Mouse (Mus musculus): ENCODE results near the gene Sipa1l3.

The Sipa1l3 gene

GRCm38 (mm10) chr7:29307350-29308104, 210.9 kb downstream of the Sipa1l3 start:
- in situ Hi-C loops (cut with MboI; ENCODE audit: low pct_unique_long_range_greater_than_20kb in 1 of 2, low sequenced_read_pairs in 2 of 2, unreplicated experiment in 1 of 2) = no loop called here

DNA sequence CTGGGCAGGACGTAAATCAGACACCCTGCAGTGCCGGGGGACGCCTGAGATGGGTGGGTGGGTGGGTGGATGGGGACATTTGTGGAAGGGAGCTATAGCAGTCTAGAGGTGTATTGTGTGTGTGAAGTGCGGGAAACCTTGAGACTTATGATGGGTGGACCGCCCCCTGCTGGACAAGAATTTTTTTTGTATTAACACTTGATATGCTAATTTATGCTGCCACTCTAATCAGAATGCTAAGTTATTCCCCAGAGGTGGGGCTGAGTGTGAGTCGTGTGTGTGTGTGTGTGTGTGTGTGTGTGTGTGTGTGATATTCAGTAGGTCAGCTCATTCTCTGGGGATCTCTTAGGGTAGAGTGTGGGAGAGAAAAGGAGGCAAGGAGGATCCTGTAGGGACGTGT, 211.8 kb downstream of the Sipa1l3 start:
- in situ Hi-C loops (cut with MboI; ENCODE audit: low pct_unique_long_range_greater_than_20kb in 1 of 2, low sequenced_read_pairs in 2 of 2, unreplicated experiment in 1 of 2) = no loop called here

DNA sequence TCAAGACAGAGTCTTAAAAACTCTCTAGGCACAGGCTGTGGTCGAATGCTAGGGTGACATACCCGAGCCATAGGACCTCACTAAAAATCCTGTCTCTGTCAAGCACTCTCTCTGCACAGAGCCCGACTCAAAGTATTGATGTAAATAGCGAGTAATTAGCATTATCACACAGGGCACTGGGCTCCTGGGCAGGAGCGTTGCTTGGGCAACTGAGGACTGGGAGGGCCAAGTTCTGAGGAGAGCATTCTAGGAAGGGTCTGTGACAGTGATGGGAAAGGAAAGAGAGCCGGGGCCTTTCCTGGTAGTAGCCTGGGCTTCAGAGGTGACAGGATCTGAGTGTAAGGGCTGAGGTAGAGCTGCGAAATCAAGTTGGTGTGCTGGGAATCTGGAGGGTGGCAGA, 212.3 kb downstream of the Sipa1l3 start:
- in situ Hi-C loops (cut with MboI; ENCODE audit: low pct_unique_long_range_greater_than_20kb in 1 of 2, low sequenced_read_pairs in 2 of 2, unreplicated experiment in 1 of 2) = no loop called here

GRCm38 (mm10) chr7:29305263-29305988, 213.0 kb downstream of the Sipa1l3 start:
- in situ Hi-C loops (cut with MboI; ENCODE audit: low pct_unique_long_range_greater_than_20kb in 1 of 2, low sequenced_read_pairs in 2 of 2, unreplicated experiment in 1 of 2) = no loop called here

GRCm38 (mm10) chr7:29304463-29305262, 213.8 kb downstream of the Sipa1l3 start:
- in situ Hi-C loops (cut with MboI; ENCODE audit: low pct_unique_long_range_greater_than_20kb in 1 of 2, low sequenced_read_pairs in 2 of 2, unreplicated experiment in 1 of 2) = no loop called here

DNA sequence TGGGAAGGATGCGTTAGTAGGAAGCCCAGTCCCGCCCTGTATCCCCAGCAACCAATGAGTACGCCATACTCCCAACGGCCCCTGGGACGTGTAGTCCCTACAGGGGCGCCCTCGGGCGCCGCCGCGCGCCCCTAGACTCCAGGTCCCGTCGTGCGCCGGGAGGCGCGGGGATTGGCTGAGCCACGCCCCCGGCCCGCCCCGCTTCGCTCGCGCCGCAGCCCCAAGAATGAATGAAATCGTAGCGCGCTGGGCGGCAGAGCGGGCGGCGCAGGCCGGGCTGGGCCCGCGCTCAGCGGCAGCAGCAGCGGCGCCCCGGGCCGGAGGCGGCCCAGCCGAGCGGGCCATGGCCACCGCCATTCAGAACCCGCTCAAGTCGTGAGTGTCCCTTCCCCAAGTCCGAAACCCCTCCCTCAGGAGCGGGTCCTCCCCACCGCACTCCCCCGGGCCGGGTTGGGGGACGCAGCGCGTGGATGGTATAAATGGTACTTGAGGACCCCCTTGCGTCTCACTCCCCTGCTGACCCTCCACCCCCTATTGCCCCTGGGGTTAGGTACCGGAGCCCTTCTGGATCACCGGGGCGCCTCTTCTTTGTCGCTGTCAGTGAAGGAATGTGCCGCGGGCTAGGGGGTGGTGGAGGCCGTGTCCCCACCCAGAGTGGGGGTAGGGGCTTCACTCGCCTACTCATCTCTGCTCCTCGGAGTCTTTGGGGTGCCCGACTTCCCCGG, 214.5 kb downstream of the Sipa1l3 start, which contains the start of gene Dpf1:
Gene Dpf1, plus strand, starts transcription at position 214 of the 725 bp plus-strand sequence.
- in situ Hi-C loops (cut with MboI; ENCODE audit: low pct_unique_long_range_greater_than_20kb in 1 of 2, low sequenced_read_pairs in 2 of 2, unreplicated experiment in 1 of 2) = no loop called here

- in situ Hi-C loops (cut with MboI; ENCODE audit: low pct_unique_long_range_greater_than_20kb in 1 of 2, low sequenced_read_pairs in 2 of 2, unreplicated experiment in 1 of 2) = no loop called here
These were observed 215.8 kb downstream of the Sipa1l3 start for GRCm38 (mm10) chr7:29302641-29303040.

DNA sequence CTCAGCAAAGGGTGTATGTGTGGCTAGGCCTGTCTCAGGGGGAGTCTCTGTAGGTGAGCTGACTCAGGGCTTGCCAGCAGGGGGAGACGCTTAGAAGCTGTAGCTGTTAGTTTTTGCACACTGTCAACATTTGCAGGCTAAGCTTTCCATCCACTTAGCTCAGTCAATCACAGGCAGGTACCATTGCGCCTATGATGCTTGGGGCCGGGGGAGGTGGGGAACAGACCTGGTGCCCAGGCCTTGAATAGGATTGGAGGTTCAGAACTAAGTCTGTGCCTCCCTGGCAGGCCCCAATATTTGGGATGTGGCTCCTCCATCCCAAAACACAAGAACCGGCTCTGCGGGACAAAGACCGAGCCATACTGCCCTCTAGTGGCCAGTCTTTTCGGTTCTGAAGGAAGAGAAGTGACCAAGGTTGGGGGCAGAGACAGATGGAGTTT, 217.3 kb downstream of the Sipa1l3 start:
- in situ Hi-C loops (cut with MboI; ENCODE audit: low pct_unique_long_range_greater_than_20kb in 1 of 2, low sequenced_read_pairs in 2 of 2, unreplicated experiment in 1 of 2) = no loop called here

- in situ Hi-C loops (cut with MboI; ENCODE audit: low pct_unique_long_range_greater_than_20kb in 1 of 2, low sequenced_read_pairs in 2 of 2, unreplicated experiment in 1 of 2) = loop anchor here in 1 of 2 experiments (10.0 kb wide), 1 partner anchor 242 kb away; no protein-coding TSS in a partner anchor
These were observed 221.4 kb downstream of the Sipa1l3 start for GRCm38 (mm10) chr7:29296998-29297397.

- in situ Hi-C loops (cut with MboI; ENCODE audit: low pct_unique_long_range_greater_than_20kb in 1 of 2, low sequenced_read_pairs in 2 of 2, unreplicated experiment in 1 of 2) = loop anchor here in 1 of 2 experiments (10.0 kb wide), 1 partner anchor 241 kb away; no protein-coding TSS in a partner anchor
These were observed 222.4 kb downstream of the Sipa1l3 start for GRCm38 (mm10) chr7:29295861-29296647.

DNA sequence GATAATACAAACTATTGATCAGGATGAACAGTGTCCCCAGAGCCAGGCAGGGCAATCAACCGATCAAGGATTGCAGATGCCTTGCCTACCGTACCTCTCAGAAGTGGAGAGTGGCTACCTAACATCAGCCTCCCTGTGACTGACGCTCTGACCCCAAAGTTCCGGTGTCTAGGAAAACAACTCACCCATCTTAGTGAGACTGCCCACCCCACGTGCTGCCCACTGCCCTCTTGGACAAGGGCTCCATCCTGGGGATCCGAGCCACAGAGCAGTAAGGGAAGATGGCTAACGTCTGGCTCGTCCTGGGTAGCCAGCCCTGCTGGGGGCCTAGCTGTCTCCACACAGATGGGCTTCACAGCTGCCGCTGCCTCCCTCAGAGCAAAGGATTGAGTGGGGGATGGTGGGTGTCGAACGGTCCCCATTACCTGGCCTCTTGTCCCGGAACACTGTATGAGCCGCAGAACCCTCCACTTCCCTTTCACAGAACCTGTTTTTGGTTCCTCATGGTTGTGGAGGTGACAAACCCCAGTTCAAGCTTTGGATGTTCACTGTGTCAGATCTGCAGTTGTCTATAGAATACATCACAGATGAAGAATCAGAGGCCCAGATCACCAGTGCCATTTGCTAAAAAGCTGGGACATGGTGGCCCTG, 224.2 kb downstream of the Sipa1l3 start:
- in situ Hi-C loops (cut with MboI; ENCODE audit: low pct_unique_long_range_greater_than_20kb in 1 of 2, low sequenced_read_pairs in 2 of 2, unreplicated experiment in 1 of 2) = loop anchor here in 1 of 2 experiments (10.0 kb wide), 1 partner anchor 239 kb away; no protein-coding TSS in a partner anchor

GRCm38 (mm10) chr7:29293131-29294065, 225.0 kb downstream of the Sipa1l3 start:
- in situ Hi-C loops (cut with MboI; ENCODE audit: low pct_unique_long_range_greater_than_20kb in 1 of 2, low sequenced_read_pairs in 2 of 2, unreplicated experiment in 1 of 2) = loop anchor here in 1 of 2 experiments (10.0 kb wide), 1 partner anchor 239 kb away; no protein-coding TSS in a partner anchor

DNA sequence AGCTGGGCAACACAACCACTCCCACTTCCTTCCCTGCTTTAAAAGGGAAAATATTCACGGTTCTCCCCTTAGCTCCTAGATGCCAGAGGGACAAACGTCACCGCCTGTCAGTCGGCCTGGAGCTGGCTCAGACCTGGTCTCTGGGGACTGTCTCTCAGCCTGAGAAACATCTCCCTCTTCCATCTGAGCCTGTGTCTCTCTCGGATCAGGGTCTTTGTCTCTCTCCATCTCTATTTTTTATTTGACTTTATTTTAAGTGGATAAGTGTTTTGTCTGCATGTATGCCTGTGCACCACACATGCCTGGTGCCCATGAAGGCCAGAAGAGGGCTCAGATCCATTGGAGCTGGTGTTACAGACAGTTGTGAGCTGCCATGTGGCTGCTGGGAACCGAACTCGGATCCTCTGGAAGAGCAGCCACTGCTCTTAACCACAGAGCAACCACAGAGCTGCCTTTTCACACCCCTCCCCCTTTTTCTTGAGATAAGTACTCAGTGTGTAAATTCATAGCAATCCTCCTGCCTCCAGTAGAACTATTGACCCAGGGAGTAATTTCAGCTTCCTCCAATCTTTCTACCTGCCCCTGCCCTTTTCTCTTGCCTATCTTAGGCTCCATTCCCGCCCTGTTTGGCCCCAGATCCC, 225.9 kb downstream of the Sipa1l3 start:
- in situ Hi-C loops (cut with MboI; ENCODE audit: low pct_unique_long_range_greater_than_20kb in 1 of 2, low sequenced_read_pairs in 2 of 2, unreplicated experiment in 1 of 2) = loop anchor here in 1 of 2 experiments (10.0 kb wide), 1 partner anchor 238 kb away; no protein-coding TSS in a partner anchor

- in situ Hi-C loops (cut with MboI; ENCODE audit: low pct_unique_long_range_greater_than_20kb in 1 of 2, low sequenced_read_pairs in 2 of 2, unreplicated experiment in 1 of 2) = loop anchor here in 1 of 2 experiments (10.0 kb wide), 1 partner anchor 237 kb away; no protein-coding TSS in a partner anchor
These were observed 226.6 kb downstream of the Sipa1l3 start for GRCm38 (mm10) chr7:29291616-29292457.

All from mouse embryonic stem cell (cell line).